ENCODE assay signal across 9 mouse cellular contexts in genomic region chr2:39325715-39326493, GRCm38 (mm10).
DNase-seq lines count a peak whose midpoint lies in the region; ATAC-seq and TF ChIP-seq lines count a peak whose summit lies in the region.
"Had no signal": no experiment of that assay in that cellular context is flagged by ENCODE, and none has a peak within 500 bp of the region (broad histone marks: within the 10 kb centered on the region; RNA-seq: fewer than 3 reads in every experiment).

No protein-coding gene starts in this region.

- H3K79me2 ChIP-seq in MEL (ENCODE audit: control insufficient read depth, insufficient read depth, low read length, poor library complexity): no peaks in the 10 kb centered on the region

- no peaks in the 10 kb centered on the region for H3K27me3 ChIP-seq in forebrain, embryonic 11.5 days (ENCODE audit: control insufficient read depth, insufficient read depth, low read length)
- no peaks in the 10 kb centered on the region for H3K27me3 ChIP-seq in forebrain, embryonic 12.5 days
- H3K27me3 ChIP-seq in MEL (ENCODE audit: control insufficient read depth in 1 of 2, insufficient read depth in 2 of 2, low read length in 2 of 2): no peaks in the 10 kb centered on the region
- no peaks in the 10 kb centered on the region for H3K27me3 ChIP-seq in midbrain, embryonic 11.5 days (ENCODE audit: control insufficient read depth, insufficient read depth, low read length)
- H3K27me3 ChIP-seq: limb, embryonic 12.5 days had no signal

- 0 out of 2 replicates have a peak overlapping the region, but pooled peaks have one; percentile 31 for H3K27ac ChIP-seq in forebrain, embryonic 11.5 days (ENCODE audit: low read depth, low read length)
- no peak overlapping the region for H3K27ac ChIP-seq in forebrain, embryonic 12.5 days
- H3K27ac ChIP-seq in MEL (ENCODE audit: control insufficient read depth, low read depth, low read length): peak overlapping the region; percentile 71
- no peak overlapping the region for H3K27ac ChIP-seq in midbrain, embryonic 11.5 days (ENCODE audit: low read depth, low read length)
- H3K27ac ChIP-seq: limb, embryonic 12.5 days had no signal

- 77% methylated on average over 9 of the region's 9 CpGs for WGBS in forebrain, embryonic 11.5 days
- WGBS in forebrain, embryonic 12.5 days: 64% methylated on average over 9 of the region's 9 CpGs
- 75% methylated on average over 9 of the region's 9 CpGs for WGBS in midbrain, embryonic 11.5 days

- no peaks in the 10 kb centered on the region for H3K9me3 ChIP-seq in forebrain, embryonic 11.5 days (ENCODE audit: control insufficient read depth, low read length)
- no peaks in the 10 kb centered on the region for H3K9me3 ChIP-seq in forebrain, embryonic 12.5 days
- H3K9me3 ChIP-seq in MEL (replicated peaks; ENCODE audit: insufficient read depth, low read length): no peaks in the 10 kb centered on the region
- no peaks in the 10 kb centered on the region for H3K9me3 ChIP-seq in midbrain, embryonic 11.5 days (ENCODE audit: control insufficient read depth, low read length)
- H3K9me3 ChIP-seq: limb, embryonic 12.5 days had no signal

- no peaks in the 10 kb centered on the region for H3K4me1 ChIP-seq in forebrain, embryonic 11.5 days (replicated peaks; ENCODE audit: control insufficient read depth, insufficient read depth, low read length)
- H3K4me1 ChIP-seq in forebrain, embryonic 12.5 days: peaks cover 6% of the 10 kb centered on the region
- peaks cover 0 to 7% of the 10 kb centered on the region in 2 experiments; a peak in 1 of 4 replicates for H3K4me1 ChIP-seq in MEL (ENCODE audit: control insufficient read depth in 1 of 2, insufficient read depth in 2 of 2, low read length in 2 of 2)
- H3K4me1 ChIP-seq in midbrain, embryonic 11.5 days (ENCODE audit: control insufficient read depth, insufficient read depth, low read length): no peaks in the 10 kb centered on the region
- H3K4me1 ChIP-seq: limb, embryonic 12.5 days had no signal

- H3K4me2 ChIP-seq in forebrain, embryonic 11.5 days (ENCODE audit: low read depth, low read length, severe bottlenecking): no peak overlapping the region
- H3K4me2 ChIP-seq in forebrain, embryonic 12.5 days: no peak overlapping the region
- no peak overlapping the region for H3K4me2 ChIP-seq in midbrain, embryonic 11.5 days
- H3K4me2 ChIP-seq: limb, embryonic 12.5 days had no signal

- H3K36me3 ChIP-seq in forebrain, embryonic 11.5 days (ENCODE audit: control insufficient read depth, insufficient read depth, low read length): no peaks in the 10 kb centered on the region
- H3K36me3 ChIP-seq in forebrain, embryonic 12.5 days (replicated peaks): no peaks in the 10 kb centered on the region
- peaks cover 0 to 3% of the 10 kb centered on the region in 2 experiments; a peak in 2 of 4 replicates for H3K36me3 ChIP-seq in MEL (ENCODE audit: control insufficient read depth in 1 of 2, insufficient read depth in 2 of 2, low read length in 2 of 2)
- no peaks in the 10 kb centered on the region for H3K36me3 ChIP-seq in midbrain, embryonic 11.5 days (ENCODE audit: control insufficient read depth, insufficient read depth, low read length)
- H3K36me3 ChIP-seq: limb, embryonic 12.5 days had no signal

- DNase-seq in forebrain, embryonic 11.5 days (ENCODE audit: low spot score): no peak
- DNase-seq in MEL (ENCODE audit: low read depth, low spot score): peak; percentile 66
- peak; percentile 71 for DNase-seq in induced T-regulatory cell, adult 2 months (ENCODE audit: low read depth)
- peak; percentile 26 for DNase-seq in spleen, adult 12 weeks (ENCODE audit: low spot score)
- DNase-seq in layer of hippocampus, adult 11-12 months (ENCODE audit: low spot score): no peak
- DNase-seq in midbrain, embryonic 11.5 days (ENCODE audit: low spot score, missing footprints): no peak
- no peak for DNase-seq in layer of hippocampus, adult 9-10 months (ENCODE audit: low spot score)

- no peak for TF ChIP-seq EP300 in MEL (IDR thresholded peaks at IDR 0.05; ENCODE audit: low read depth in 1 of 2, low read length in 2 of 2)

- no peak for TF ChIP-seq CTCF in MEL (IDR thresholded peaks at IDR 0.05 in 2 of 3, conservative IDR thresholded peaks at IDR 0.05 in 1 of 3; ENCODE audit: control insufficient read depth in 1 of 3, insufficient read depth in 1 of 3, low read depth in 2 of 3, low read length in 3 of 3, poor library complexity in 1 of 3, severe bottlenecking in 1 of 3)

- ATAC-seq in forebrain, embryonic 11.5 days (replicated peaks; ENCODE audit: low FRiP score): no peak
- no peak for ATAC-seq in forebrain, embryonic 12.5 days (ENCODE audit: low FRiP score)
- no peak for ATAC-seq in midbrain, embryonic 11.5 days (ENCODE audit: low FRiP score)

- no peak overlapping the region for H3K4me3 ChIP-seq in forebrain, embryonic 11.5 days (ENCODE audit: low read depth, low read length)
- H3K4me3 ChIP-seq in forebrain, embryonic 12.5 days (replicated peaks): no peak overlapping the region
- H3K4me3 ChIP-seq in MEL (ENCODE audit: control insufficient read depth in 1 of 2, insufficient read depth in 1 of 2, low read depth in 2 of 2, low read length in 2 of 2): peak overlapping the region; percentile 66 to 97
- no peak overlapping the region for H3K4me3 ChIP-seq in midbrain, embryonic 11.5 days (ENCODE audit: low read depth, low read length)
- H3K4me3 ChIP-seq: limb, embryonic 12.5 days had no signal

- no peak for TF ChIP-seq RAD21 in MEL (IDR thresholded peaks at IDR 0.05; ENCODE audit: low read depth, low read length)

- H3K9ac ChIP-seq in forebrain, embryonic 11.5 days (ENCODE audit: low read length): no peak overlapping the region
- no peak overlapping the region for H3K9ac ChIP-seq in forebrain, embryonic 12.5 days
- peak overlapping the region; percentile 66 for H3K9ac ChIP-seq in MEL (ENCODE audit: control insufficient read depth, low read depth, low read length, poor library complexity, severe bottlenecking)
- no peak overlapping the region for H3K9ac ChIP-seq in midbrain, embryonic 11.5 days (ENCODE audit: low read length)
- H3K9ac ChIP-seq: limb, embryonic 12.5 days had no signal

- no peak for TF ChIP-seq POLR2A in MEL (IDR thresholded peaks at IDR 0.05; ENCODE audit: control insufficient read depth in 1 of 2, insufficient read depth in 1 of 2, low read depth in 1 of 2, low read length in 2 of 2, poor library complexity in 1 of 2)

TF ChIP-seq in MEL, 35 proteins besides CTCF, POLR2A, EP300 and RAD21:
- TF ChIP-seq NELFE (IDR thresholded peaks at IDR 0.05; ENCODE audit: low read depth, low read length) (no peak), RCOR1 (IDR thresholded peaks at IDR 0.05; ENCODE audit: low read depth, low read length) (no peak), GATA1 (IDR thresholded peaks at IDR 0.05; ENCODE audit: low read depth, low read length) (0 out of 2 replicates have a peak, but pooled peaks have one; percentile 7), UBTF (IDR thresholded peaks at IDR 0.05; ENCODE audit: borderline replicate concordance, insufficient read depth, low read depth, low read length) (no peak), TBP (IDR thresholded peaks at IDR 0.05; ENCODE audit: low read depth, low read length) (peak; percentile 43; the same call in 1 of the 2 replicates)

Comparison
In these comparisons a context has a peak if more than half of its experiments do, and no peak if none do; other contexts are left out.
1. H3K27ac ChIP-seq: peak in forebrain, embryonic 11.5 days (single experiment) and MEL (single experiment); none in forebrain, embryonic 12.5 days (single experiment) and midbrain, embryonic 11.5 days (single experiment).
2. DNase-seq: peak in MEL (single experiment), induced T-regulatory cell, adult 2 months (single experiment) and spleen, adult 12 weeks (single experiment); none in forebrain, embryonic 11.5 days (single experiment), layer of hippocampus, adult 11-12 months (single experiment), midbrain, embryonic 11.5 days (single experiment) and layer of hippocampus, adult 9-10 months (single experiment).
3. H3K4me3 ChIP-seq: peak in MEL (2 of 2); none in forebrain, embryonic 11.5 days (single experiment), forebrain, embryonic 12.5 days (single experiment) and midbrain, embryonic 11.5 days (single experiment).